Comparison of ENCODE assay signal across 10 mouse cellular contexts in genomic region chr14:20786020-20786419, GRCm38 (mm10). TPM values are rescaled to one million over a fixed set of nuclear protein-coding genes. Genes with fewer than 3 reads are reported as not detected.
A peak's percentile ranks its signal among the peaks of the same experiment; 100 is the strongest.
DNase-seq lines count a peak whose midpoint lies in the region; ATAC-seq and TF ChIP-seq lines count a peak whose summit lies in the region.
"Had no signal": no experiment of that assay in that cellular context is flagged by ENCODE, and none has a peak within 500 bp of the region (broad histone marks: within the 10 kb centered on the region; RNA-seq: fewer than 3 reads in every experiment).

No protein-coding gene starts in this region.

- no peak overlapping the region for H3K4me2 ChIP-seq in heart, embryonic 12.5 days
- H3K4me2 ChIP-seq in lung, postnatal 0 days (replicated peaks; ENCODE audit: low read depth, low read length): no peak overlapping the region
- peak overlapping the region; percentile 13; the same call in 1 of the 2 replicates for H3K4me2 ChIP-seq in liver, embryonic 13.5 days
- H3K4me2 ChIP-seq: midbrain, embryonic 11.5 days; neural tube, embryonic 15.5 days had no signal

- no peak for DNase-seq in heart, postnatal 14 days
- no peak for DNase-seq in lung, postnatal 0 days (ENCODE audit: low spot score)
- DNase-seq in lung, postnatal 14 days: no peak
- DNase-seq in liver, embryonic 13.5 days: no peak
- peak; percentile 57 for DNase-seq in thymus, postnatal 14 days
- no peak for DNase-seq in frontal cortex, postnatal 25 days (ENCODE audit: low spot score in 2 of 2)
- no peak for DNase-seq in gastrocnemius, postnatal 4 days (ENCODE audit: low spot score in 2 of 2)

- no peak for TF ChIP-seq EP300 in lung, postnatal 0 days (IDR thresholded peaks at IDR 0.05)

- no peak for ATAC-seq in heart, embryonic 12.5 days (ENCODE audit: insufficient number of reproducible peaks, low FRiP score)
- no peak for ATAC-seq in lung, postnatal 0 days
- ATAC-seq in liver, embryonic 13.5 days (ENCODE audit: low read depth): no peak

- peak overlapping the region; percentile 66; the same call in 1 of the 2 replicates for H3K27ac ChIP-seq in heart, embryonic 12.5 days (ENCODE audit: poor library complexity, severe bottlenecking)
- H3K27ac ChIP-seq in lung, postnatal 0 days (ENCODE audit: low read length): peak overlapping the region; percentile 76
- peak overlapping the region; percentile 51 for H3K27ac ChIP-seq in liver, embryonic 13.5 days
- H3K27ac ChIP-seq: neural tube, embryonic 15.5 days had no signal

- 0 out of 2 replicates have a peak overlapping the region, but pooled peaks have one; percentile 20 for H3K9ac ChIP-seq in heart, embryonic 12.5 days
- no peak overlapping the region for H3K9ac ChIP-seq in lung, postnatal 0 days (replicated peaks; ENCODE audit: low read depth)
- H3K9ac ChIP-seq in liver, embryonic 13.5 days: no peak overlapping the region
- H3K9ac ChIP-seq: neural tube, embryonic 15.5 days had no signal

- peaks cover 76% of the 10 kb centered on the region for H3K36me3 ChIP-seq in heart, embryonic 12.5 days
- 0 out of 2 replicates have a peak, but pooled peaks cover 12% of the 10 kb centered on the region for H3K36me3 ChIP-seq in lung, postnatal 0 days (ENCODE audit: insufficient read depth, low read length)
- peaks cover 27% of the 10 kb centered on the region for H3K36me3 ChIP-seq in liver, embryonic 13.5 days

- no peak overlapping the region for H3K4me3 ChIP-seq in heart, embryonic 12.5 days
- no peak overlapping the region for H3K4me3 ChIP-seq in lung, postnatal 0 days (ENCODE audit: low read depth, low read length)
- no peak overlapping the region for H3K4me3 ChIP-seq in liver, embryonic 13.5 days (replicated peaks)
- H3K4me3 ChIP-seq: neural tube, embryonic 15.5 days had no signal

- no peaks in the 10 kb centered on the region for H3K27me3 ChIP-seq in heart, embryonic 12.5 days (replicated peaks)
- H3K27me3 ChIP-seq in lung, postnatal 0 days (replicated peaks; ENCODE audit: insufficient read depth, low read length): no peaks in the 10 kb centered on the region
- no peaks in the 10 kb centered on the region for H3K27me3 ChIP-seq in liver, embryonic 13.5 days
- H3K27me3 ChIP-seq: neural tube, embryonic 15.5 days had no signal

- 82% methylated on average over 5 of the region's 5 CpGs for WGBS in heart, embryonic 12.5 days
- WGBS in lung, postnatal 0 days: 69% methylated on average over 5 of the region's 5 CpGs
- 40% methylated on average over 5 of the region's 5 CpGs for WGBS in liver, embryonic 13.5 days (ENCODE audit: insufficient replicate concordance)

- H3K9me3 ChIP-seq in heart, embryonic 12.5 days (replicated peaks): no peaks in the 10 kb centered on the region
- no peaks in the 10 kb centered on the region for H3K9me3 ChIP-seq in lung, postnatal 0 days (ENCODE audit: low read length)
- no peaks in the 10 kb centered on the region for H3K9me3 ChIP-seq in liver, embryonic 13.5 days (replicated peaks)
- H3K9me3 ChIP-seq: neural tube, embryonic 15.5 days had no signal

- H3K4me1 ChIP-seq in heart, embryonic 12.5 days (replicated peaks): peaks cover 68% of the 10 kb centered on the region
- H3K4me1 ChIP-seq in lung, postnatal 0 days (ENCODE audit: insufficient read depth, low read depth, low read length): peaks cover 19% of the 10 kb centered on the region
- peaks cover 35% of the 10 kb centered on the region for H3K4me1 ChIP-seq in liver, embryonic 13.5 days (replicated peaks)

- no peak for TF ChIP-seq CTCF in lung, postnatal 0 days (IDR thresholded peaks at IDR 0.05)

- intact Hi-C loops in heart, postnatal 14 days (cut with DNase I): no loop called here

RNA-seq across cellular contexts. Expression of gene Camk2g, which starts 7.9 kb away (rescaled TPM):
- polyA plus RNA-seq in heart, embryonic 12.5 days (2016; fragmentation: Nextera tagmentation; extraction: Ambion mirVana): 65.4 and 69.5 TPM in 2 replicates
- 10 to 100 TPM; 40.8 to 42.3 TPM for total RNA-seq in heart, postnatal 14 days (2021)
- 36.6 and 40.2 TPM in 2 replicates for polyA plus RNA-seq in lung, postnatal 0 days (2015; fragmentation: Nextera tagmentation; extraction: Ambion mirVana)
- polyA plus RNA-seq in liver, embryonic 13.5 days (2015; fragmentation: Nextera tagmentation; extraction: Ambion mirVana): 10.6 and 10.7 TPM in 2 replicates
- total RNA-seq in gastrocnemius, postnatal 4 days (2021): 10 to 100 TPM; 92.5 to 94.3 TPM

RNA-seq across cellular contexts. Expression of gene Plau, which starts 50.4 kb away (rescaled TPM):
- 0.77 and 1.1 TPM in 2 replicates for polyA plus RNA-seq in heart, embryonic 12.5 days (2016; fragmentation: Nextera tagmentation; extraction: Ambion mirVana)
- 1 to 10 TPM; 5.7 to 6.1 TPM for total RNA-seq in heart, postnatal 14 days (2021)
- polyA plus RNA-seq in lung, postnatal 0 days (2015; fragmentation: Nextera tagmentation; extraction: Ambion mirVana): 1.0 and 1.7 TPM in 2 replicates
- polyA plus RNA-seq in liver, embryonic 13.5 days (2015; fragmentation: Nextera tagmentation; extraction: Ambion mirVana): 0.74 and 0.76 TPM in 2 replicates
- total RNA-seq in gastrocnemius, postnatal 4 days (2021): 10 to 100 TPM; 25.8 to 28.2 TPM

RNA-seq across cellular contexts. Expression of gene Ndst2, which starts 51.7 kb away (rescaled TPM):
- 17.9 and 18.8 TPM in 2 replicates for polyA plus RNA-seq in heart, embryonic 12.5 days (2016; fragmentation: Nextera tagmentation; extraction: Ambion mirVana)
- 10 to 100 TPM; 13.6 to 15.4 TPM for total RNA-seq in heart, postnatal 14 days (2021)
- 12.9 and 15.6 TPM in 2 replicates for polyA plus RNA-seq in lung, postnatal 0 days (2015; fragmentation: Nextera tagmentation; extraction: Ambion mirVana)
- 14.2 and 16.6 TPM in 2 replicates for polyA plus RNA-seq in liver, embryonic 13.5 days (2015; fragmentation: Nextera tagmentation; extraction: Ambion mirVana)
- 10 to 100 TPM; 22.8 to 26.7 TPM for total RNA-seq in gastrocnemius, postnatal 4 days (2021)
